ENCODE assay signal across 8 mouse cellular contexts in genomic region chr7:122670873-122671641, GRCm38 (mm10). TPM values are rescaled to one million over a fixed set of nuclear protein-coding genes. Genes with fewer than 3 reads are reported as not detected.
DNase-seq lines count a peak whose midpoint lies in the region; ATAC-seq and TF ChIP-seq lines count a peak whose summit lies in the region.

No protein-coding gene starts in this region.

- H3K4me1 ChIP-seq in MEL (ENCODE audit: control insufficient read depth in 1 of 2, insufficient read depth in 2 of 2, low read length in 2 of 2): no peaks in the 10 kb centered on the region
- peaks cover 10% of the 10 kb centered on the region for H3K4me1 ChIP-seq in hindbrain, embryonic 10.5 days (replicated peaks)
- H3K4me1 ChIP-seq in lung, embryonic 15.5 days: peaks cover 5% of the 10 kb centered on the region; the same call in 1 of the 2 replicates

- no peaks in the 10 kb centered on the region; a peak in 1 of 4 replicates for H3K27me3 ChIP-seq in MEL (ENCODE audit: control insufficient read depth in 1 of 2, insufficient read depth in 2 of 2, low read length in 2 of 2)
- peaks cover 22% of the 10 kb centered on the region for H3K27me3 ChIP-seq in hindbrain, embryonic 10.5 days (ENCODE audit: insufficient read depth, poor library complexity, severe bottlenecking)
- H3K27me3 ChIP-seq in lung, embryonic 15.5 days: peaks cover 15% of the 10 kb centered on the region

- TF ChIP-seq EP300 in MEL (IDR thresholded peaks at IDR 0.05; ENCODE audit: low read depth in 1 of 2, low read length in 2 of 2): no peak

- TF ChIP-seq POLR2A in MEL (IDR thresholded peaks at IDR 0.05; ENCODE audit: control insufficient read depth in 1 of 2, insufficient read depth in 1 of 2, low read depth in 1 of 2, low read length in 2 of 2, poor library complexity in 1 of 2): no peak

- peak overlapping the region; percentile 43 for H3K4me2 ChIP-seq in lung, embryonic 15.5 days

- no peaks in the 10 kb centered on the region for H3K9me3 ChIP-seq in MEL (replicated peaks; ENCODE audit: insufficient read depth, low read length)
- no peaks in the 10 kb centered on the region for H3K9me3 ChIP-seq in hindbrain, embryonic 10.5 days
- no peaks in the 10 kb centered on the region for H3K9me3 ChIP-seq in lung, embryonic 15.5 days

- ATAC-seq in lung, embryonic 15.5 days (ENCODE audit: borderline replicate concordance, extremely low read depth, low FRiP score, low TSS enrichment): peak; percentile 91

- H3K4me3 ChIP-seq in MEL (ENCODE audit: control insufficient read depth in 1 of 2, insufficient read depth in 1 of 2, low read depth in 2 of 2, low read length in 2 of 2): no peak overlapping the region
- peak overlapping the region; percentile 43 for H3K4me3 ChIP-seq in hindbrain, embryonic 10.5 days
- no peak overlapping the region for H3K4me3 ChIP-seq in lung, embryonic 15.5 days

- no peak overlapping the region for H3K27ac ChIP-seq in MEL (ENCODE audit: control insufficient read depth, low read depth, low read length)
- H3K27ac ChIP-seq in hindbrain, embryonic 10.5 days: no peak overlapping the region
- no peak overlapping the region for H3K27ac ChIP-seq in lung, embryonic 15.5 days

- peak; percentile 59 for DNase-seq in MEL (ENCODE audit: low read depth, low spot score)
- DNase-seq in cerebellum, adult 9-10 months: peak; percentile 13
- peak; percentile 71 to 78 for DNase-seq in frontal cortex, postnatal 10 days (ENCODE audit: low spot score in 2 of 2)
- peak; percentile 91 for DNase-seq in hindbrain, embryonic 10.5 days (ENCODE audit: low spot score)
- peak; percentile 66 to 69 for DNase-seq in layer of hippocampus, adult 8-10 months (ENCODE audit: low spot score in 2 of 2)
- DNase-seq in ovary, postnatal 10 days (ENCODE audit: low spot score): peak; percentile 84
- DNase-seq in thymus, postnatal 10 days (ENCODE audit: low spot score in 2 of 2): peak; percentile 54 to 85

- H3K36me3 ChIP-seq in MEL (ENCODE audit: control insufficient read depth in 1 of 2, insufficient read depth in 2 of 2, low read length in 2 of 2): no peaks in the 10 kb centered on the region
- H3K36me3 ChIP-seq in hindbrain, embryonic 10.5 days: no peaks in the 10 kb centered on the region
- H3K36me3 ChIP-seq in lung, embryonic 15.5 days: no peaks in the 10 kb centered on the region

- TF ChIP-seq RAD21 in MEL (IDR thresholded peaks at IDR 0.05; ENCODE audit: low read depth, low read length): no peak

- TF ChIP-seq CTCF in MEL (IDR thresholded peaks at IDR 0.05 in 2 of 3, conservative IDR thresholded peaks at IDR 0.05 in 1 of 3; ENCODE audit: control insufficient read depth in 1 of 3, insufficient read depth in 1 of 3, low read depth in 2 of 3, low read length in 3 of 3, poor library complexity in 1 of 3, severe bottlenecking in 1 of 3): no peak

- 10% methylated on average over 43 of the region's 45 CpGs for WGBS in hindbrain, embryonic 10.5 days
- 10% methylated on average over 45 of the region's 45 CpGs for WGBS in lung, embryonic 15.5 days

- no peaks in the 10 kb centered on the region for H3K79me2 ChIP-seq in MEL (ENCODE audit: control insufficient read depth, insufficient read depth, low read length, poor library complexity)

- no peak overlapping the region for H3K9ac ChIP-seq in MEL (ENCODE audit: control insufficient read depth, low read depth, low read length, poor library complexity, severe bottlenecking)
- no peak overlapping the region for H3K9ac ChIP-seq in lung, embryonic 15.5 days

TF ChIP-seq in MEL, 35 proteins besides CTCF, POLR2A, EP300 and RAD21:
- TF ChIP-seq MAX (IDR thresholded peaks at IDR 0.05; ENCODE audit: low read length): no peak

RNA-seq across cellular contexts. Expression of gene Cacng3, which starts 0.8 kb away (rescaled TPM):
- total RNA-seq in MEL (2012; rRNA removed): not detected in 2 replicates
- not detected for polyA plus RNA-seq in MEL (2012; ENCODE audit: insufficient read depth in 1 of 2, insufficient read length in 2 of 2, low read depth in 1 of 2, low replicate concordance in 2 of 2, missing spikeins in 1 of 2)
- polyA plus RNA-seq in hindbrain, embryonic 10.5 days (2016; fragmentation: Nextera tagmentation; extraction: Ambion mirVana): 0.22 and 0.80 TPM in 2 replicates
- 10 to 100 TPM; 60.7 to 76.0 (median 70.3) TPM for total RNA-seq in layer of hippocampus, adult 8-10 months (2022)
- polyA plus RNA-seq in lung, embryonic 15.5 days (2015; fragmentation: Nextera tagmentation; extraction: Ambion mirVana): 0.10 and 0.13 TPM in 2 replicates

Comparison
In these comparisons a context has a peak if more than half of its experiments do, and no peak if none do; other contexts are left out.
1. DNase-seq: peak in every context shown above with its lines; median percentile 91 in hindbrain, embryonic 10.5 days; 84 in ovary, postnatal 10 days; 74 in frontal cortex, postnatal 10 days; 70 in thymus, postnatal 10 days; 68 in layer of hippocampus, adult 8-10 months; 59 in MEL; 13 in cerebellum, adult 9-10 months.